Mouse (Mus musculus) midbrain, embryonic 14.5 days (tissue): ENCODE results near the gene Espnl. TPM values are rescaled to one million over a fixed set of nuclear protein-coding genes. Genes with fewer than 3 reads are reported as not detected.

Source experiments
- ATAC-seq: fragments of 200-750 bp; cut with Nextera tagmentation; 2 replicates; pipeline ENCODE4 v1.8.0; 2017; ENCODE audit warnings: moderate number of reproducible peaks, moderate library complexity; ENCODE audit not compliant: low FRiP score, low TSS enrichment
- DNase-seq: peaks from one replicate; pipeline ENCODE4 v3.0.0-alpha.2; 2015
- H3K27ac ChIP-seq: fragments of 300-500 bp; sonication (generic); replicated peaks from 2 replicates; pipeline ENCODE4 v1.5.1; 2014; ENCODE audit warnings: mild to moderate bottlenecking, low read depth, low read length, moderate library complexity
- H3K27me3 ChIP-seq: fragments of 300-500 bp; sonication (generic); 2 replicates; pipeline ENCODE4 v1.6.1; 2014; ENCODE audit warnings: low read length, control low read depth, mixed read lengths; ENCODE audit not compliant: control insufficient read depth, insufficient read depth
- H3K36me3 ChIP-seq: fragments of 300-500 bp; sonication (generic); 2 replicates; pipeline ENCODE4 v1.6.1; 2014; ENCODE audit warnings: low read length, control low read depth; ENCODE audit not compliant: control insufficient read depth, insufficient read depth
- H3K4me1 ChIP-seq: fragments of 300-500 bp; sonication (generic); 2 replicates; pipeline ENCODE4 v1.6.1; 2014; ENCODE audit warnings: mild to moderate bottlenecking, antibody characterized with exemption, low read length, control low read depth; ENCODE audit not compliant: control insufficient read depth, insufficient read depth
- H3K4me2 ChIP-seq: fragments of 300-500 bp; sonication (generic); 2 replicates; pipeline ENCODE4 v1.6.1; 2014; ENCODE audit warnings: mild to moderate bottlenecking, low read length, moderate library complexity
- H3K4me3 ChIP-seq: fragments of 300-500 bp; sonication (generic); replicated peaks from 2 replicates; pipeline ENCODE4 v1.5.1; 2014; ENCODE audit warnings: low read depth, low read length
- H3K9ac ChIP-seq: fragments of 300-500 bp; sonication (generic); replicated peaks from 2 replicates; pipeline ENCODE4 v1.6.1; 2014; ENCODE audit warnings: mild to moderate bottlenecking, low read length, moderate library complexity
- H3K9me3 ChIP-seq: fragments of 300-500 bp; sonication (generic); 2 replicates; pipeline ENCODE4 v1.6.1; 2016; ENCODE audit warnings: low read length, control low read depth, mixed read lengths; ENCODE audit not compliant: control insufficient read depth
- WGBS: fragments of 180-500 bp; shearing (Covaris S2); extraction: QIAGEN DNeasy Blood & Tissue Kit; methylation state at CpG from one replicate; pipeline ENCODE4 v1.1.7; 2014; 5-methylcytosine and 5-hydroxymethylcytosine counted together
- polyA plus RNA-seq: library from polyadenylated mRNA; unstranded; fragments of >200 nt; fragmentation: Nextera tagmentation; extraction: Ambion mirVana; gene quantifications from 2 replicates; pipeline ENCODE4 v1.2.1, GENCODE M21; 2014

Espnl gene
- polyA plus RNA-seq, 1 experiment from 2014 or later: 0.11 TPM

DNA sequence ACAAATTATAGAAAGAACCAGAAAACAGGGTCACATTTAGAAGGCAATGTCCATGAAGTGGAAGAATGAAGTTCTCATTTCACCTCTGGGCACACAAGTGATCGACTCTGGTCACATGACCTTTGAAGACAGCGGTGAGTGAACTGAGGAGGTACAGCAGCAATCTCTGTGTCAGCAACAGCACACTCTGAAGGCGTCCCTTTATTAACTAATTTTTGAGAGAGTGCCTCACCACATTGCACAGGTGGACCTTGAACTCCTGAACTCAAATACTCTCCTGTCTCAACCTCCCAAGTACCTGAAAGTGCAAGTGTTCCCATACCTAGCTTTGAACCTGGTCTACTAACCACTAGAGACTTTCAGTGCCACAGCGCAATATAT is 59.2 kb downstream of the Espnl start:
- Histone ChIP-seq H3K27ac (no peak overlapping the region), H3K27me3 (no peaks in the 10 kb centered on the region), H3K9ac (no peak overlapping the region), H3K4me1 (no peaks in the 10 kb centered on the region), H3K9me3 (no peaks in the 10 kb centered on the region), H3K4me3 (no peak overlapping the region), H3K4me2 (no peak overlapping the region), H3K36me3 (peaks cover 93% of the 10 kb centered on the region)
- WGBS: 96% methylated on average over 4 of the region's 4 CpGs
- DNase-seq (no peak), ATAC-seq (no peak)

DNA sequence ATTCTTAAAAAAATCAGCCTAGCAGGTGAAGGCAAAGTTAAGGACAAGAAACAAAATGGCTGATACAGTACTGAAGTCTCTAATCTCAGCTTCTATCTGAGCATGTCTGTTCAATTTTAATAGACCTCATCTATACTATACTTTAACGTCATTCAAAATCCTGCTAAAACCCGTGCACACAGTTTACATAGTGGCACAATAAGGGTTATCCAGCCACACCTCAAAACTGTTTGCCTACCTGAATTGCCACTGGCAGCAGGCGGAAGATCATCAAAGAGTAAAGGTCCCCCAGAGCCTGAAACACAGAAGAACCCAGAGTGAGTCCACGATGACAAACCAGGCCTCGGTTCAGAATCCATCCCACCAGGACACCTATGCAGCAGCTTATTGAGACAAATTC is 68.5 kb downstream of the Espnl start:
- no peak overlapping the region for H3K27ac ChIP-seq
- no peak for ATAC-seq
- 96% methylated on average over 5 of the region's 5 CpGs for WGBS
- H3K4me1 ChIP-seq: 0 out of 2 replicates have a peak, but pooled peaks cover 3% of the 10 kb centered on the region
- peaks cover 74% of the 10 kb centered on the region for H3K36me3 ChIP-seq
- DNase-seq: no peak
- no peak overlapping the region for H3K9ac ChIP-seq
- no peak overlapping the region for H3K4me2 ChIP-seq
- no peak overlapping the region for H3K4me3 ChIP-seq
- no peaks in the 10 kb centered on the region for H3K27me3 ChIP-seq
- no peaks in the 10 kb centered on the region for H3K9me3 ChIP-seq

DNA sequence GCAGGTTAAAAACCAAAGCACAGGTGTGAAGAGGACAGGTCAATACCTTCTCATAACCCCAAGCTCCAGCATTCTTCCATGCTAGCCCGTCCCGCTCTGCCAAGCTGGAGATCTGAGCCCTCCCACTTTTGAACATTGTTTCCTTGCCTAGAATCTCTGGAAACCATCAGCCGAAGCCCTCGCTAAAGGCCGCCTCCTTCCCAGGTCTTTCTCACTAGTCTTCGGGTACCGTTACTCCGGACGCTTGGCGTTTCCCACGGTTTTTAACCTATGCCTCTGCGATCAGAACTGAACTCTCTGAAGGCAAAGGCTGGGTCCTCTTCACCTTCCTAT is 76.0 kb downstream of the Espnl start:
- no peak for ATAC-seq
- peak overlapping the region; percentile 88 for H3K4me3 ChIP-seq

More for the DNA sequence above, 76.0 kb downstream of the Espnl start:
- H3K27me3 ChIP-seq: no peaks in the 10 kb centered on the region
- peak overlapping the region; percentile 88 for H3K9ac ChIP-seq
- no peak for DNase-seq
- H3K4me1 ChIP-seq: peaks cover 22% of the 10 kb centered on the region
- H3K9me3 ChIP-seq: no peaks in the 10 kb centered on the region
- H3K4me2 ChIP-seq: peak overlapping the region; percentile 97
- WGBS: under 1% methylated on average over 12 of the region's 12 CpGs
- H3K27ac ChIP-seq: peak overlapping the region; percentile 90
- H3K36me3 ChIP-seq: peaks cover 10% of the 10 kb centered on the region

Other genes with a start within 250 kb of the Espnl start
- 0.57 TPM in 1 of 2 replicates, not detected in the other for gene Rbm44, start 177.0 kb upstream of the Espnl start, polyA plus RNA-seq
- 2.6 and 7.4 TPM in 2 replicates for gene Ramp1, start 142.3 kb upstream of the Espnl start, polyA plus RNA-seq
- 67.5 and 75.2 TPM in 2 replicates for gene Ube2f, start 71.8 kb upstream of the Espnl start, polyA plus RNA-seq
- gene Scly, start 23.7 kb upstream of the Espnl start, polyA plus RNA-seq: 8.5 and 9.0 TPM in 2 replicates
- not detected in 2 replicates for gene Klhl30, start 28.9 kb downstream of the Espnl start, polyA plus RNA-seq
- 0.17 and 0.42 TPM in 2 replicates for gene Erfe, start 44.4 kb downstream of the Espnl start, polyA plus RNA-seq
- 132 and 141 TPM in 2 replicates for gene Ilkap, start 76.7 kb downstream of the Espnl start, polyA plus RNA-seq
- 187 and 214 TPM in 2 replicates for gene Hes6, start 92.0 kb downstream of the Espnl start, polyA plus RNA-seq
- gene Per2, start 137.2 kb downstream of the Espnl start, polyA plus RNA-seq: 3.0 and 6.8 TPM in 2 replicates
- gene Traf3ip1, start 172.6 kb downstream of the Espnl start, polyA plus RNA-seq: 8.6 and 9.2 TPM in 2 replicates
- 10.6 and 14.9 TPM in 2 replicates for gene Asb1, start 218.5 kb downstream of the Espnl start, polyA plus RNA-seq